Mouse (Mus musculus) urinary bladder, postnatal 36 days (tissue): ENCODE results near the gene Olfr619.

Source experiments
- DNase-seq, 2 experiments: peaks; one replicate each; pipeline ENCODE4 v3.0.0; 2022; ENCODE audit warnings: low spot score in 2 of 2, mixed read lengths in 1 of 2

Gene Olfr619

DNA sequence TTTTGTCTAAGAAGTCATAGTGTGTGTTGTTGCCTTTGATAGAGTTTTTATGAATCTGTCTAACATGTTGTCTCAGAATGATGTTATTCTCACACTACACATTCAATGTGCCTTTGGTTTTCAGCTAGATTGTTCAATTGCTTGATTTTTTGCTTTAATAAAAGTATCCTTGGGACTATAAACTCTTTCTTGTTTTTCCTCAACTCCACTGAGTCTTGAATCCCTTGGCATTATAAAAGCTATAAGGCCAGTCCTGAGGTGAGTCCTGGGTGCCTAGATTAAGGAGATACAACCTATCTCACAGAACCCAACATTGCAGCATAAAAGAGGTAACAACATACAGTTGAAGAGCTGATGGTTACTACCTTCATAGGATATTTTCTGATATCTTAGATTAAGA lies at the start of gene Olfr619:
Olfr619 (plus strand) TSS at position 301 of the 400 bp plus-strand sequence.
- DNase-seq: no peak

DNA sequence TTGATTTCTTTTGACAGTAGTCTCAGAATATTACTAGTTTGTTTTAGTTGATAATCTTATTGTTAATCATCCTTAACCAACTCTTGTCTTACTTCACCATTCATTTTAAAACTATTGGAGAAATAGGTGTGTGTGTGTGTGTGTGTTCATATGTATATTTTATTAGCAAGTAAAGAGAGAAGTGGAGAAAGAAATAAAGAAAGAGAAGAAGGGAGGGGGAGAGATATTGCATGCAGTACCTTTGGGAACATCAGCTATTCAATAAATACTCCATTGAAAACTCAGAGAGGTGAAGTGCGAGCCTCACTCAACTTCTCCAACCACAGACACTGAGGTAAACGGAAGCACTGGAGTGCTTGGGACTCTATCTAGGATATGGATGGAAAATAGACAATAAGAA lies 44.6 kb upstream of the Olfr619 start, which contains the start of gene Olfr615:
Olfr615 (plus strand) TSS at position 301 of the 400 bp plus-strand sequence.
- no peak for DNase-seq

DNA sequence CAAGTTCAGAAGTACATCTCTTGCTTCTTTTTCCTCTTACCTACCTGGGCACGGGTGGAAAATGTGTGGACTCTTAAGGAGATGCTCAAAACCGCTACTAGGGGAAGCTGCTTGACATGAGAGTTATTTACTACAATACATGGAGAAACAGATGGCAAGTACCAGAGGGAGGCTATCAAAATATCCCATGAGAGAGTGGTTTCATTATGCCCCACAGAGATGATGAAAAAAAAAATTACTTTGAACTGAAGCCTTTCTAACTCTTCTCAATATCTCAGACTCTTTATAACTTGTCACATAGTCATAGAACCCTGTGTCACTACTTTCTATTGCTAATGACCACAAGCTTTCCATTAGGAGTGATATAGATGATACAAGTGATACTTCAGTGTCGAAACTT lies 31.3 kb upstream of the Olfr619 start, which contains the start of gene Olfr616:
Olfr616 (minus strand) TSS at position 101 of the 400 bp plus-strand sequence.
- DNase-seq: no peak

DNA sequence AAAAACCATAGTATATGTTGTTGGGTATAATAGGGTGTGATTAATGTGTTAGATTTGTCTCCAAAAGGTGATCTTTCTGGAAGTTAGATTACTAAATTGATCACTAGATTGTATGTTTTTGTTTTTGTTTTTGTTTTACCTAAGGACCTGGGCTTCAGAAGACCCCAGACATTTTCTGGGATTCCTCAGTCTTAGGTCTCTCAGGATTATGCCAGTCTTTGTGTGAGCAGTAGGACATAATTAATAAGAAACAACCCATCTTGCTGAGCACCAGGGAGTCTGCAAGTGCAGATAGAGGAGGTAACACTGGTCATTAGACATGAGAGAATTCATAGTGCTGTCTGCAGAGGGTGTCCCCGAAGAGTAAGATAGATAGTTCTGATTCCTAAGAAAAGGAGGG lies 27.6 kb upstream of the Olfr619 start, which contains the start of gene Olfr617:
Olfr617 (plus strand) TSS at position 301 of the 400 bp plus-strand sequence.
- no peak for DNase-seq

DNA sequence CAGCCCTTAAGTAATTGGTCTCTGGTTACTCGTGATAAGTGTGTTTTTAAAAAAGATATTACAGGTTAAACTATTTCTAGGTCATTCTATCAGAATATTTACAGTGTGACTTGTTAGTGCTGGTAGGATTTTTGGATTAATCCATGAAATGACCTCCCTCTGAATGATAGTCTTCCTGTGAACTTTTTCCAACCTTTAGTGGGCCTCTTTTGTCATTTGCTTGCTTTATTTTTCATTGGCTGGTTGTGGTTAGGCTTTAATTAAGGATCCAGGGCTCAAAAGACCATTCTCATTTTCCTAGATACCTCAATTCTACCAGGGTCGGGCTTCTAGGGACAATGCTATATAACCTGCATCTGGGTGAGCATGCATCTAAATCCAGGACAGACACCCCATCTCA lies 10.6 kb upstream of the Olfr619 start, which contains the start of gene Olfr618:
Olfr618 (plus strand) TSS at position 301 of the 400 bp plus-strand sequence.
- DNase-seq: no peak

DNA sequence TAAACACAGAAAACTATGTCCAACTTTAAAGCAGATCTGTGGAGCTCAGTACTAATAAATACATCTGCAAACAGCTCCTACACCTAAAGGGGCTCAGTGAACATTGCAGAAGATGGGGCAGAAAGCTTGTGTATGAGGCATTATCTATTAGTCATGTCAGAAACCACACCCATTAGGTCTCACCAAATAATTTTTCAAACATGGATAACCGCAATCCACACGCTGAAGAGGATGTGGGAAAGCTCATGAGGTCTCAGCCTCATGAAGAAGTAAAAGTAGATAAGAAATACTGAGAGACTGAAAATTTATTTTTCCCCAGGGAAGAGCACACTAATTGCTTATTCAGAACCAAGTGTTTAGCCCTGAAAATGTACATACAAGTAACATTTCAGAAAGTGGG lies 7.0 kb downstream of the Olfr619 start:
- DNase-seq: no peak

DNA sequence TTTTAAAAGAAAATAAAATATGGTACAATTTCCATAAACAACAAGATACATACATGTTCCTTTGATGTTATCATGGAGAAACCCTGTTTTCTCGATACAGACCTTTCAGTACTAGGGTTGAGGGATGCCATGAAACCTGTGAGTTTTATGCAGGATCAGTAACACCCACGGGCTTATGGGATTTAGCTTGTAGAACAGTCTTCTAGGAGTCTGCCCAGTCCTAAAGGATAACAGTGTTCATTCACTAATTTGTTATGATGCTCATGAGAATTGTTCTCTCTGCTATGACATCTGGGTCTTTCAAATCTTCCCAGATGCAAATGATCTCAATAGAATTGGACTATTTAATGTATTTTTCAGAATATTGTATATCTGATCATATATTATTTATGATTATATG lies 12.1 kb downstream of the Olfr619 start, which contains the start of gene Olfr620:
Olfr620 (minus strand) TSS at position 101 of the 400 bp plus-strand sequence.
- no peak for DNase-seq

DNA sequence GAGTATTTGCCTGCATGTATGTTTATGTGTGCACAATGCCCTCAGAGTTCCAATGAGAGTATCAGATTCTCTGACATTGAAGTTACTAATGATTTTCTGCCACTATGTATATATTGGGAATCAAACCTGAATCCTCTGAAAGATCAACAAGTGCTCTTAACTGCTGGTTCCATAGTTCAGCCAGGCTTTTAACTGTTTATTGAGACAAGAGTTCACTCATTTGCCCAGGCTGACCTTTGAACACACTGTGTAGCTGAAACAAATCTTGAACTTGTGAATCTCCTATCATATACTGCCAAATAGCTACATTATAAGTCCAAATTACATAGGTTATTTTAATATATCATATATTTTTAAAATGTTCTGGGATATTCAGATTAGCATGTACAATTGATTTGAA lies 36.4 kb downstream of the Olfr619 start:
- DNase-seq: no peak

DNA sequence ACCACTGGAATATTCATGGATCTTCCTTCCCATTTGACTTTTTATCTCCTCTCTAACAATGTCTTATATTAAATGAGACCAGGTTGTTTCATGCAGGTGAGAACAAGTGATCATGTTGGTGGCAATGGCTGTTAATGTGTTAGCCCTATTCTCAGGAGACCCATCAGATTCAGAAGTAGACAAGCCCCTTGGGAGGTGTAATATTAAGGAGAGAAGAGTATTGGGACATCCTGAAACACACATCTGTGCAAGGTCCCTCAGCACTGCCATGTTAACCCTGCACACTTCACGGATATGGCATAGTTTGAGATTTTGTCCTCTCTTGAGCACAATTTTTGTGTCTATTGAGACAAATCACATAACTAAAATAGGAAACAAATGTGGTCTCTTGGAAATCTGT lies 42.2 kb downstream of the Olfr619 start, which contains the start of gene Olfr622:
Olfr622 (minus strand) TSS at position 101 of the 400 bp plus-strand sequence.
- DNase-seq: no peak

DNA sequence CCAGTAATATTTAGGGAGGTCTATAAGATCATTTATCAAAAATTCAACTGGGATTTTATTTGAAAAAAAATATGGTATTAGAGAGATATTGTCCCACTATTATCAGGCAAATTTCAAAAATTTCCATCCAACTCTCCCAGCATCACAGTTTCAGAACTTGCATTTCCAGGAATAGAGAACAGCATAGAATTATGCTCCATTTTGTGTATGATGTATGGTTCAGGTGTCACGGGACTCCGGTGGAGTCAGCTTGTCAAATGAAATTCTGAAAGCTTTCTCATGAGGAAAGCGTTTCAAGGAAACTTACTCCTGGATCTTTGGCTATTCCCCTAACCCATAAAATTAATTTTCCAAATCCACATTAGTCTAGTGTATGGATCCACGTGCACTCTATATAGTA lies 43.7 kb downstream of the Olfr619 start:
- DNase-seq: no peak
